Mouse (Mus musculus): ENCODE data around the gene Anxa1.

Gene Anxa1

DNA sequence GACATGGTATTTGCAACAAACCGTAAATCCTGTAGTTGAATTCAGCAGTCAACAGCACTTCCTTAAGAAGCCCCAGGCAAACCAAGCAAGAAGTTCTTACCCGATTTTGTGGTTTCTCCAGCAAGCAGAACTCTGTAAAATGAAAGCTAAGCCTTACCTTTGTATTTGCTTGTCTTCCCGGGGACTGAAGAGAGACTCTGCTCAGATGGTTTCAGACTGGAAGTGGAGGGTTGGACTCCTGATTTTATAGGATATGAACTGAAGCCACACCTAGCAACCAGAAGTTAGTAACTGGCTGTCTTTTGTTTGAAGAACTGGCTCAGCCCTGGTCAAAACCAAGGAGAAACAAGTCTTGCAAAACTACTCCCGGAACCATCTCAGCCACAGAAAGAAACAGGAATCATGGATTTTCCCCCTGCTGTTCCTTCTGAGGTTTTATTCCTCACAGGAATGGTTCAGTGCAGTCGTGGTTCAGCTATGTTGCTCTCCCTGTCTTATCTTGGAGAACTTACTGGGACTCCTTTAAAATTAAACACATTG is at the start of gene Anxa1:
TSS of gene Anxa1 (minus strand) at position 490 of the 540 bp plus-strand sequence.
- in situ Hi-C loops (cut with MboI, MseI), result no loop called here

DNA sequence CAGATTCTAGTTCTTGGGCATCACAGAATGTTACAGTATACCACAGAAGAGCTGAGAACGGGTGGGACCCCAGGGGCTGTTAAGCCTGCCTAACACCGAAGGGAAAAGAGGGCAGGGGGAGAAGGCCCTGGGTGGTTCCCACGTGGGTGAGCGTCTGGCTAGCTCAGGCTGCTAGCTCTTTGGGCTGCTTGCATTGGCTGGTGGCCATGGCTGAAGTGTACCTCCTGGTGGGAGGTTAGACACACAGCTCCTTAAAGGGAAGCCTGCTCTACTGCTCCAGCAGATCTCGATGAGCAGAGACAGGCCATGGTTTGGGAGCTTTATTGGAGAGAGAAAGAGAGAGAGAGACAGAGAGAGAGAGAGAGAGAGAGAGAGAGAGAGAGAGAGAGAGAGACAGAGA is 46.3 kb upstream of the Anxa1 start:
- in situ Hi-C loops (cut with MboI, MseI), result loop anchor here (5.0 kb wide), 1 partner anchor 75 kb away; no protein-coding TSS in a partner anchor

DNA sequence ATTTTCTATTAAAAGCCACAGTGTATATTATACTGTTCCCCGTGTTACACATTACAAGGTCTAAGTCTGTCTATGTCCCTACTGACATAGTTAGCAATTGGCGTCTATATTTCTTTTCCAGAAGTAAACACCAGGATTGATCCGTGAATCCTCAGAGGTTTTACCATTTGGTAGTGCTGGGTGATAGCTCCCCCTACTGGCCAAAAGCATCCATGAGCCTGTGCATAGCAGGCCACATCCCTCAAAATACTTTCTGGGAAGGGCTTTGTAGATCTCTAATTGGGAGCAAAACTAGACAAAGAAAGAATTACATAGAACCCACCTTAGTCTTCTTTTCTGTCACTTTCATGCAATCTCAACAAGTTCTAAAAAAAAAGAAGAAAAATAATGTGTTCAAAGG is 43.8 kb upstream of the Anxa1 start:
- in situ Hi-C loops (cut with MboI, MseI), result no loop called here

DNA sequence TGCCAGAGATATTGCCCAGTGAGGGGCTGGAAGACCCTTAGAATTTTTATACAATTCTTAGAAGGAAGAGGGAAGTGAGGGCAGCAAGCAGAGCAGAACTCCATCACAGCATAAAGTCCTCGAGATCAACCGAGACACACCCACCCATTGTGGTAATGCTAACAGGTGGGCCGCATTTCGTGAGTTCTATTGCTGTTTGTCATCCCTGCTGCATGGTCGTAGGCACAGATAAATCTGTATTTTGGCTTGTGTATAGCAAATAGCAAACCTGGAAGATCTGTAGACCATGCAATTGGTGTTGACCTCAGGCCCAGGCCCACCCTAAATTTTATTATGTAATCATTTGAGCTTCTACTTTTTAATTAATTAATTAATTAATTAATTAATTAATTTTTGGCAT is 43.2 kb upstream of the Anxa1 start:
- in situ Hi-C loops (cut with MboI, MseI), result no loop called here

DNA sequence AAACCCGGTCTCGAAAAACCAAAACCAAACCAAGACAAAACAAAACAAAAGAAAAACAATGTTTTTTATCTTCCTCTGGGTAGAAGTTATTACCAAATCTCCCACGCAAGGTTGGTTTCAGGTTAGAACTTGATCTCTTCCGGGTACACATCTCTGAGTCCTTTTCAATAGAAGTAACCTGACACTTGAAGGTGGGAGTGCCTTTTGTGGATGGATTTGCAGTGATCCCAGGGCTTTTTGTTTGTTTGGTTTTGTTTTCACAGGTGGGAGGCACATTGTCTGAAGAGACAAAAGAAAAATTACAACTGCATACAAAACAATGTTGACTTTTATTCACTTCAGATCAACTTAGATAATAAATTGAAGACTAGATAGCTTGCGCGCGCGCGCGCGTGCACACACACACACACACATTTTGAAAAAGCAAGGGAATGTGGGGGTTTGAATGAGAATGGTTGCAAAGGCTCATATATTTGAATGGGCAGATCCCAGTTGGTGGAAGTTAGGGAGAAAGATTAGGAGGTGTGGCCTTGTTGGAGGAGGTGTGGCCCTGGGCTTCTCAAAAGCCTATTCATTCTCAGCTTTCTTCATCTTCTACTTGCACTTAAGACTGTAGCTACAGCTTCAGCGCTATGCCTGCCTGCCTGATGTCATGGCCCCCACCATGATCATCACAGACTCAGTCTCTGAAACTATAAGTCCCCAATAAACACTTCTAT is 35.9 kb upstream of the Anxa1 start:
- in situ Hi-C loops (cut with MboI, MseI), result no loop called here

DNA sequence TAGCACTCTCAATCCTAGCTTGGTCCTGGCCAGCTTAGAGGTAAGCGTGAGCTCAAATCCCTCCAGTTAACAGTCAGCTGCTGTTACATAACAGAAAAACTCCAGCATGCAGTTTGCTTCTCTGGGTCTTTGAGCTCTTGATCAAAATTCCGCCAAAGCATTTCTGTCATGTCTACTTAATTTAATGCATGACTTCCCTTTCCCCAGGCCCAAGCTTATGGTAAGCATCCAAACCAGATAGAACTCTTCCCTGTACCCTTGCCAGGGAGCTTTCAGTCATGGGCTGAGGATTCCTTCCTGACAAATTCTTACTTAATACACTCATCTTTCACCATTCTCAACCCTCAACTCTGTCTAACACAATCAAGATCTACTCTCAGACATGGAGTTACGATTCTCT is 20.5 kb upstream of the Anxa1 start:
- in situ Hi-C loops (cut with MboI, MseI), result no loop called here

DNA sequence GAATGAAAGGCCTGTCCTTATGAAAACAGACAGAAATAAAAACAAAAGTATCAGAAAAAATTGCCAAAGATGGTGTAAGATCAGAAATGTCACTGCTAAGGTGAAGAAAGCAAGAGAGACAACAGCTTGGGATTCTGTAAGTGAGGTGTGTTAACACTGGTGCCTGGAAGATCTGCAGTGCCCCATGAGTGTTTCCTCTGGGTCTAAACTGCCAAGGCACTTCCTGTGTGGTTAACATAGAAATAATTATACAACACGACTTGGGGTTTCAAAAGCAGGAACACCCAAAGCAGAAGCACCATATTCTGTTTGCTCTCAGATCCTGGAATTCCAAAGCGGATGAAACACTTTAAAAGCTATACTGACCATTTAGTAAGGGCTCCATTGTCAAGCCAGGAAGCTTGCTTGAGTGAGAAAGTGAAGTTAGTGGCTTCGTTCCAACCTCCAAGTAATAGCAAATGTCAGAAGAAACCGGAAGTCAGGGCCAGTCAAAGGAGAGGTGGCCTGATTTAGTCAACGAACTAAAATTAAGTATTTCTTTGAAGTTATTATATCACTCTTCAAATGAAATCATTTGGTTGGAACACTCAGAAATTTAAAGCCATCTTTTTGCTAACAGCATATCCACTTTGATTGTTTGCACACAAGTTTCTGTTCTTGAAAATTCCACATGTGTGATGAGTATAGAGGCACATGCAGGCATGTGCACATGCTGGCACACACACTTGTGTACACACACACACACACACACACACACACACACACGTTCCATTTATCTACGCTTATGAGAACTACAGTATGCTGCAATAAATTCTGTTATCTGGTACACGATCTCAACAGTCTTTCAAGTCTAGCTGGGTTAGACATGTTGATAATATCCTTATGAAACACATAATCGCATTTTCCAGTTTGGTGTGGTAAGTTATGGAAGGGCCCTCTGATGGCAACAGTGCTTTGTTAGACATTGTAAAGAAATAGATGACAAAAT is 19.1 kb upstream of the Anxa1 start:
- in situ Hi-C loops (cut with MboI, MseI), result no loop called here

DNA sequence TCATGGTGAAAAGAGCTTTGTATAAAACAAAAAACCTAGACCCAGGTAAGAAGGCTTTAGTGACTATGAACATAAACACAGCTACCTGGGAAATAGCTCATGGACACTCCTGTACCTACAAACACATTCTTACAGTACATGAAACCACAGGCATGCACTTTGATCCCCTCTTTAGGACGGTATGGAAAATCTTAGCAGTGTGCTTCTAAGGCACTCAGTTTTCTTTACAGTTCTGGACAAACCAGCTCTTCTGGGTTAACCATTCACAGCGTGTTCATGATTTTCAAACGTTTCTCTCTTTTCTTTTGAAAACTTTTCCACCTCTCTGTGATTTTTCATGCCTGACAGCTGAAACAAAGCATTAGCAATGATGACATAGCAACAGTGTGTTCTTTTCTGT is 15.7 kb upstream of the Anxa1 start:
- in situ Hi-C loops (cut with MboI, MseI), result no loop called here

DNA sequence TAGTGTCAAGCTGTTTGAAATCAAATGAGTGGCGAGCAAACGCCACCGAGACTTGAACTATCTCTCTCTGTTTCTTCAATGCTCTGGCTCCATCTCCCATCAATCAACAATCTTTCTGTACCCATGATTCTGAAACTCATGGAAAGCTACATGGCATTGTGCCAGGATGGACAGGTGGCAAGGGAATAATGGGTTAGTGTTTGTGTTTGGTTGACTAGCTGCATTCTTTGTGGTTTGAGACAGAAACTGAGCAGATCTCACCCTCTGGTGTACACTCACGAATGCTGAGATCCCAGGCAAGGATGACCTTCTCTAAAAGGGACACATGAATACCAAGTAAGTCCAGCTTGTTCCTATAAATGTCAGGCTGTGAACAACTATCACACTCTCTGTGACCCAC is 14.3 kb upstream of the Anxa1 start:
- in situ Hi-C loops (cut with MboI, MseI), result no loop called here

DNA sequence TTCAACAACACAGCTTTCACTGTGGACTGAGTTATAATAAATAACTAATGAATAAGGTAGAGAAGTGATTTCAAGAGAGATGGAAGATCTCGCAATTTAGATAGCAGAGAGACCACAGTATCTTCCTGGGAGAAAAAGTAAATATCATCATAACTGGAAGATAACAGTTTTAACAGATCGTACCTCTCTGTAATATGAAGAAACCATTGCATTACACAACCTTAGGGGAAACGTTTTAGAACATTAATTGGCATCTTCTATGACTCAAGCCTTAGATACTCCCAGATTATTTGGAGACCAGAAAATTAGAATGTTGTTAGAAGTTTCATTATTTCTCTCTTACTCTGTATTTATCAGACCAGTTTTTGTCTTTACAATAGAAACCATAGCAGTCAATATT is 13.0 kb upstream of the Anxa1 start:
- in situ Hi-C loops (cut with MboI, MseI), result no loop called here

DNA sequence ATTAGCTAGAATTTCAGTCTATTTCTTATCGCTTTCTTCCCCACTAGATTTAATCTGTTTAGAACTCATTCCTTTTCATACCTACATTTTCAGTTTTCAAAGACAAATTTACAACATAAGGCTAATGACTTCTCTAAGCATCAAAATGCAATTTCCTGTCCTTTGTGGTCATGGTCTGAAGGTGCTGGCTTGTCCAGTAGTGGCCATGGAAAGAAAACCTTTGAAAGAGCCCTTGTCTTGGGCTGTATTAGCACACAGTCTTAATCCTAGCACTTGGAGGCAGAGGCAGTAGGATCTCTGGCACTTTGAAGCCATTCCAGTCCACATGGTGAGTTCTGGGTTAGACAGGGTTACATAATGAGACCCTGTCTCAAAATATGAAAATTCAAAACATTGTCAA is 12.5 kb upstream of the Anxa1 start:
- in situ Hi-C loops (cut with MboI, MseI), result no loop called here

DNA sequence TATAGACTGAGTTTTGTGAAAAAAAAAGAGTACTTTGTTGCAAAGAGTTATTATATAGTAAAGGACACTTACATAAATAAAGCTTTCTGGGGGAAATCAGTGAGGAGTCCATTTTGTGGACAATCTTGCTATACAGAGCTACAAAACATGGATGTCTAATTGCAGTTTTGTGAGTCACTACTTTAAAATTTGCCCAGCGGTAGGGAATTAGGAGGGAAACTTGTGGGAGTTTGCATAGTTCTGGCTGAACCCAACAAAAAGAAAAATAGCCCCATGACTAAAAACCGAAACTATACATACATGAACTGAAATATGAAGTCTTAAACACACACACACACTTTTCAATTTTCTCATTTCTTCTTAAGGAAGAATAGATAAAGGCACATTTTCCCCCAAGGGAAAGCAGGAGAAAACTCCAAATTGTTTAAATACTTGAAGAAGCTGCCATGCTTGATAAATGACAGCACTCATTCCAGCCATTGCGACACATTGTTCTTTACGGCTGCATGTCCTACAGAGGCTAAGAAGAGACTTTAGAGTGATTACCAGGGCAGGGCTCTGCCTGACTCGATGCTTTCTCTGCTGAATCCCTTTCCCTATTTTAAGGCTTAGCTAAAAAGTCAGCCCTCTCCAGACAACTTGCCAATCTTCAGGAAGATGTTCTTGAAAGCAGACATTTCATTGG is 11.9 kb upstream of the Anxa1 start:
- in situ Hi-C loops (cut with MboI, MseI), result no loop called here

DNA sequence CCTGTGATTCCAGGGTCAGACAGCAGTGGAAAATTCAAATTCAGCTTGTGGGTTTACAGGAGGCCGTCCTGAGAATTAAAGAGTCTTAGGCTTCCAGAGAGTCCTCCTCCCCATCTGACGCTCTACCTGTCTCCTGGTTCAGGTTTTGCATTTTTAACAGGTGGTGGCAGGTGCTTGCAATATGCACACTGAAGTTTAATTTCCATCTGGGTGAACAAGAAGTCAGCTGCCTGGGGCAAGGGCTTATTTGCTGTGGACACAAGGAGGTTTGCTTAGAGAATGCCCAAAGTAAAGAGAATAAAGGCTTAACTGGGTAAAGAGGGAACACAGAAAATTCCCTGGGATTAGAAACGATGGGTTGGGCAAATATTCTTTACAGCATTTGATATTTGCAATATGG is 11.2 kb upstream of the Anxa1 start:
- in situ Hi-C loops (cut with MboI, MseI), result no loop called here

DNA sequence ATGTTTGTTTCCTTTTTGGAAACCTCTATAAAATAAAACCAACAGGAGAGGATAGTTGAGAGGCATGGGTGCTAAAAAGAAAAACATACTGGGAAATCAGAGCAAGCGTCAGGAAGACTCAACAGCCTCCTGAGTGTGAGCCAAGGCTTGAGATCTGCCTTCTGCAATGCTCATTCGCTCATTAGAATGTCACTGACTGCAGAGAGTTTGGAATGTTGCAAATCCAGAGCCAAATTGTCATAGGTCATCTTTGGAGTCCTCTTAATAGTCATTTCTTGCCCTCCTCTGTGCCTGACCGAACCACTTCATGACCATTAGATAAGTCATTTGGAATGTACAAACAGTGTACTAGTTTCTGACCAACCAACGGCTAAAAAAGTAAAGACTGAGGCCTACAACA is 8.4 kb upstream of the Anxa1 start:
- in situ Hi-C loops (cut with MboI, MseI), result no loop called here

DNA sequence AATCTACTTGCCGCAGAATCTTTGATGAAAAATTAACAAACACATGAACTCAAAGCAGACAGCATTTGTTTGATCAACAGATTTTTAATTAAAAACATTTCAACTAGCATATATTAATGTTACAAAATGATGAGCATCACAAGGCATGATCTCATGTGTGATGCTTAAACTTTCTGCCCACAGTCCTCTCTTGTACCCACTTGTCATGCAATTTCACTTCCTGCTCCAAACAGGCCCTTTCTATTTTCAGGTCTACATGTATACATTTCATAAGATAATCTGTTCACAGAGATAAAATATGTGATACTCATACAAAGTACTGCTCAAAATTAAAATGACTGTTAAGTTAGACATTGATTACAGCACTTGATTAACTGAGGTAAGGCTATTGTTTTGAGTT is 6.3 kb upstream of the Anxa1 start:
- in situ Hi-C loops (cut with MboI, MseI), result no loop called here

DNA sequence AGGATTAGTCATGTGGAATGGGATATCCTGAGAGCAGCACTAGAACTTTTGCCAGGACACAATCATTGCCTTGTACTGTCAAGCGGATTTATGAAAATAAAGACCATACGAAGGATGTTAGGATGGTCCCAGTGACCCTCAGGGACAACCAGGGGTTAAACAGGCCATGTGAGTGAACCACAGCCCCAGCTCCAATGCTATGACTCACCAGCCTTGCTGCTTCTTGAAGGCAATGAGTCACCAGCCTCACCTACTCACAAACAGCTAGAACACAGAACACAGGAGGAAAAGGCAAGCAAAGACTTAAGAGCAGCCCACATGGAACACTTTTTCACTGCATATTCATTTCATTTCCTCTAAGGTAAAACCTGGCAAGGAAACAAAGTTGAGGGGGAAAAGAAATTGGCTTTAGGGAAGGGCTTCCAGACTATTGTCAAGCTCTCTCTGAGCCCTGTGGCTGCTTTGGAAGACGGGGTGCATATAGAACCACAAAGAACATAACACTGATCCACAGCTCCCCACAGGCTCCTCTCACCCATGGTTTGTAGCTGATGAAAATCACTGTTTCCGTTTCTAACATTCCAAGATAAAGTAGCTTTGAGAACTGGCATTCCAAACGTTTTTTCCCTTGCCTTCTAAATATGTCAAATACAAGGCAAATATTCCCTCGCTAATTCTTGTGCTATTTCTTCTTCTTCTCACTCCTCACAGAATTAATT is 3.0 kb upstream of the Anxa1 start:
- in situ Hi-C loops (cut with MboI, MseI), result no loop called here

DNA sequence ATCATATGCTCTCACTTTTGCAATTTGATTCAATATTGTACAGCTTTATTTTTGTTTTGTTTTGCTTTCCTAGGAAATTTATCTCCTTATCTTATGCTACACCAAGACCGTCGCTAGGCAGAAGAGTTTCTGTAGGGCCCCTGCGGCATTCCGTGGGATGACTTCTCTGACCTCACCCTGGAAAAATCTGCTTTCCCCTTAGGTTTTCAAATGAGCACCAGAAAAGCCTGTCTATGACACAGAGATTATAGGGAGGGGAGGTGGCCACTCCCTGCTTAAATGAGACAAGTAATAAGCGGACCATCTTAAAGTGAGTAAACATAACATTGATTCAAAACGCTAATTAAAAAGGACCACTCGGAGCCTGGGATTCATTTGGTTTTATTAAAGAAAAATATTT is 1.0 kb downstream of the Anxa1 start:
- in situ Hi-C loops (cut with MboI, MseI), result no loop called here

DNA sequence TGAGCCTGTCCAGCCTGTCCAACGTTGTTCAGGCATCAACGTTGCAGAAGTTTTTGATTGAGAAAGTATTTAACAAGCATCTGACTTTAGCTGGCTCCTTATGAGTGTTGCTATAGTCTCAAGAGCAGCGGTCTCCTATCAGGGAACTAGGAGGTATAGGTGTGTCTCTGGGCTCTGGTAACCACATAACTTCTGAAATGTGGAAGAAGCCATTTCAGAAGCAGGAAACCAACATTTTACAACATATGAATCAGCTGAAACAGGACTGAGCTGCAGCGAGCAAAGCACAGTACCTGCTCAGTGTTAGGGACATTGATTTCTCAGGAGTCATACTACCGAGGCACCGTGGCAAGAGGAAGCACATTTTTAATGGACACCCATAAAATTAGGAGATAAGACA is 1.5 kb downstream of the Anxa1 start:
- in situ Hi-C loops (cut with MboI, MseI), result no loop called here

DNA sequence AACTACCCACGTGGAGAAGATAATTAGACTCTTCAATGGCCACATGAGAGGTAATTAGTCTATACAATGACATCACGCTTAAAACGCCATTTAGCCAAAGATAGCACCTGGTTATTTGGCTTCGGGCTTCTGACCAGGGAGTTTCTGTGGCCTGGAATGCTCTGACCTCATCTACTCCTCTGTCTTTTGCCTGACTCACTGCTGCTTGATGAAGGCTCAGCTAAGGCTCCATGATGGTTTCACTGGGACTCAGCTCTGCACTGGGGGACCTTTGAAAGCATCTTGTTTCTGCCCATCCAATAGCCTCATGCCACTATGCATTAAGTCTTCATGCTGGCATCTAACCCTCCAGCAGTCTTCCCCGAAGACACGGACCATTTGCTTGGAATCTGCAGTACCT is 2.5 kb downstream of the Anxa1 start:
- in situ Hi-C loops (cut with MboI, MseI), result no loop called here

DNA sequence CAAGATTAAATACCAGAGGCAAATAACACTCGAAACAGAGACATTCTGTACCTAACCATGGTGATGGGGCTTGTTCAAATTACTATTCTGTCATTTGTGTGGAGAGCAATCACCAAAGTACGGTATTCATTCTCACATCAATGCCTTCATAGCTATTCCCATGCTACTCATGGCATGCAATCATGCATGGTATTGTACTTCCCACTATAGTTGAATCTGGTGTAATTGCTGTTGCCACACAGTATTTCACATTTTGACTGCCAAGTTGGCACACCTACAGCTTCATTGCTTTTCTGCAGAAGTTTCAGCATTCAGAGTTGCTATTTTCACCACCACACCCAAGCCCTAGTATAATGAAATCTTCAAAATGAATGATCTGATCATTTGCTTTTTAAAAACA is 4.4 kb downstream of the Anxa1 start:
- in situ Hi-C loops (cut with MboI, MseI), result no loop called here

DNA sequence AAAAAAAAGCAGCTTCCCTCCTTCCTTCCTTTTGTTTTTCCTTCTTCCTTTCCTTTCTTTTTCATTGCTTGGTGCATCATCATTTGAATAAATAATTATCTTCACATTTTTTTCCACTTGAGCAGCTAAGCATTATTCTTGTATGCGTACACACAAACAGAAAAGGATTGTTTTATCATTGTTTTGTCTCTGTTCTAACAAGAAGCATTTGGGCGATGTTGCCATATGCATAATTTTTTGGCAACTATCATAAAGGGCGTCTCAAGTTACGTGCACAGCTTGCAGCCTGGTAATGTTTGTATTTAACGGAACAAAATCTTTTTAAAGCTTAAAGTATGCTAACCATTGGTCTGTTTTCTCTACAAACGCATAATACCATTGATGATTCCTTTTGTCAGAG is 5.1 kb downstream of the Anxa1 start:
- in situ Hi-C loops (cut with MboI, MseI), result no loop called here
